Mouse (Mus musculus) intestine, embryonic 16.5 days (tissue): ENCODE data around the gene H2al1i. TPM values are rescaled to one million over a fixed set of nuclear protein-coding genes. Genes with fewer than 3 reads are reported as not detected.

Source experiments
- polyA plus RNA-seq: library from polyadenylated mRNA; unstranded; fragments of >200 nt; fragmentation: Nextera tagmentation; extraction: Ambion mirVana; gene quantifications from 2 replicates; pipeline ENCODE4 v1.2.1, GENCODE M21; 2015

The H2al1i gene
- polyA plus RNA-seq, 1 experiment from 2014 or later = not detected

Other genes with a start within 250 kb of the H2al1i start
- gene H2al1a, start 25.4 kb upstream of the H2al1i start, polyA plus RNA-seq = not detected in 2 replicates
- gene H2al1b, start 22.2 kb upstream of the H2al1i start, polyA plus RNA-seq = not detected in 2 replicates
- gene H2al1c, start 19.0 kb upstream of the H2al1i start, polyA plus RNA-seq = not detected in 2 replicates
- gene H2al1d, start 15.8 kb upstream of the H2al1i start, polyA plus RNA-seq = not detected in 2 replicates
- not detected in 2 replicates for gene H2al1e, start 12.7 kb upstream of the H2al1i start, polyA plus RNA-seq
- not detected in 2 replicates for gene H2al1f, start 9.5 kb upstream of the H2al1i start, polyA plus RNA-seq
- gene H2al1g, start 6.4 kb upstream of the H2al1i start, polyA plus RNA-seq = not detected in 2 replicates
- not detected in 2 replicates for gene H2al1h, start 3.2 kb upstream of the H2al1i start, polyA plus RNA-seq
- gene H2al1j, start 3.2 kb downstream of the H2al1i start, polyA plus RNA-seq = not detected in 2 replicates